ENCODE assay signal across 31 mouse cellular contexts in the genomic region with DNA sequence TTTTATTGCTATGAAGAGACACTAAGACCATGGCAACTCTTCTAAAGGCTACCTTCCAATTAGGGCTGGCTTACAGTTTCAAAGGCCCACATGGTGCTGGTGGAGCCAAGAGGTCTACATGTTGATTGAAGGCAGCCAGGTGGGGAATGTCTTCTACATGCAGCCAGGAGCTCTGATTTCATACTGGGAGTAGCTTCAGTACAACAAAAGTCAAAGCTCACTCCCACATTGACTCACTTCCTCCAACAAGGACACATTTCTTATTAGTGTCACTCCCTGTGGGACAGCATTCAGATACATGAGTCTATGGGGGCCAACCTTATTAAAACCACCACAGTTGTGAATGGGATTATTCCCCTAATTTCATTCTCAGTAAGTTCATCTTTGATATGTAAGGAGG. TPM values are rescaled to one million over a fixed set of nuclear protein-coding genes. Genes with fewer than 3 reads are reported as not detected.
"Had no signal": no experiment of that assay in that cellular context is flagged by ENCODE, and none has a peak within 500 bp of the region (broad histone marks: within the 10 kb centered on the region; RNA-seq: fewer than 3 reads in every experiment).

No protein-coding gene starts in this region.

- H3K9me3 ChIP-seq: embryonic facial prominence, embryonic 10.5 days; embryonic facial prominence, embryonic 12.5 days; embryonic facial prominence, embryonic 13.5 days; embryonic facial prominence, embryonic 15.5 days; forebrain, embryonic 10.5 days; forebrain, embryonic 12.5 days; forebrain, embryonic 13.5 days; forebrain, embryonic 15.5 days had no signal

- H3K36me3 ChIP-seq: embryonic facial prominence, embryonic 10.5 days; embryonic facial prominence, embryonic 12.5 days; embryonic facial prominence, embryonic 13.5 days; embryonic facial prominence, embryonic 15.5 days; forebrain, embryonic 10.5 days; forebrain, embryonic 12.5 days; forebrain, embryonic 15.5 days had no signal

- H3K4me1 ChIP-seq: embryonic facial prominence, embryonic 10.5 days; embryonic facial prominence, embryonic 12.5 days; embryonic facial prominence, embryonic 13.5 days; embryonic facial prominence, embryonic 15.5 days; forebrain, embryonic 10.5 days; forebrain, embryonic 12.5 days; forebrain, embryonic 13.5 days; forebrain, embryonic 15.5 days had no signal

- H3K4me2 ChIP-seq: embryonic facial prominence, embryonic 12.5 days; embryonic facial prominence, embryonic 13.5 days; embryonic facial prominence, embryonic 15.5 days; forebrain, embryonic 12.5 days; forebrain, embryonic 13.5 days; forebrain, embryonic 15.5 days had no signal

- H3K4me3 ChIP-seq: embryonic facial prominence, embryonic 10.5 days; embryonic facial prominence, embryonic 12.5 days; embryonic facial prominence, embryonic 13.5 days; embryonic facial prominence, embryonic 15.5 days; erythroblast, embryonic 14.5 days; forebrain, embryonic 10.5 days; forebrain, embryonic 12.5 days; forebrain, embryonic 13.5 days; forebrain, embryonic 15.5 days; gastrocnemius, adult 2 months; heart, adult 2 months had no signal

- H3K27ac ChIP-seq: embryonic facial prominence, embryonic 10.5 days; embryonic facial prominence, embryonic 12.5 days; embryonic facial prominence, embryonic 13.5 days; embryonic facial prominence, embryonic 15.5 days; forebrain, embryonic 10.5 days; forebrain, embryonic 12.5 days; forebrain, embryonic 13.5 days; forebrain, embryonic 15.5 days; gastrocnemius, adult 2 months; heart, adult 2 months had no signal

- H3K9ac ChIP-seq: embryonic facial prominence, embryonic 12.5 days; embryonic facial prominence, embryonic 13.5 days; embryonic facial prominence, embryonic 15.5 days; forebrain, embryonic 12.5 days; forebrain, embryonic 13.5 days; forebrain, embryonic 15.5 days; forebrain, postnatal 0 days had no signal

- H3K27me3 ChIP-seq: embryonic facial prominence, embryonic 12.5 days; embryonic facial prominence, embryonic 13.5 days; embryonic facial prominence, embryonic 15.5 days; forebrain, embryonic 12.5 days; forebrain, embryonic 13.5 days; forebrain, embryonic 15.5 days had no signal

- DNase-seq: cerebellum, adult 9-10 months; cerebellum, adult 9-11 months; cerebellum, postnatal 10 days; cerebellum, postnatal 14 days; cerebellum, postnatal 25 days; cerebellum, postnatal 36 days; embryo, embryonic 11 days; forebrain, postnatal 0 days; gastrocnemius, adult 2 months; gastrocnemius, postnatal 10 days; gastrocnemius, postnatal 14 days; gastrocnemius, postnatal 25 days; gastrocnemius, postnatal 36 days; heart, adult 11 months; heart, adult 18-20 months; heart, adult 2 months had no signal

RNA-seq across cellular contexts. Expression of gene St6gal2, which starts 23.8 kb away (rescaled TPM):
- total RNA-seq: common myeloid progenitor, adult 5-6 weeks; gastrocnemius, adult 18-20 months; gastrocnemius, adult 2 months; gastrocnemius, adult 8-10 months; gastrocnemius, postnatal 14 days; gastrocnemius, postnatal 25 days; gastrocnemius, postnatal 36 days; granulocyte monocyte progenitor cell, adult 5-6 weeks; heart, adult 18-20 months; heart, adult 2 months; heart, adult 8-10 months had no signal
- polyA plus RNA-seq: erythroblast, embryonic 14.5 days; gonadal fat pad, adult 2 months; heart, adult 2 months had no signal
